Mouse (Mus musculus): ENCODE measurements around the gene Ocel1. TPM values are rescaled to one million over a fixed set of nuclear protein-coding genes. Genes with fewer than 3 reads are reported as not detected.

Ocel1 gene
- polyA plus RNA-seq, 2 experiments from 2014 or later, result 3.9 to 4.1 TPM

DNA sequence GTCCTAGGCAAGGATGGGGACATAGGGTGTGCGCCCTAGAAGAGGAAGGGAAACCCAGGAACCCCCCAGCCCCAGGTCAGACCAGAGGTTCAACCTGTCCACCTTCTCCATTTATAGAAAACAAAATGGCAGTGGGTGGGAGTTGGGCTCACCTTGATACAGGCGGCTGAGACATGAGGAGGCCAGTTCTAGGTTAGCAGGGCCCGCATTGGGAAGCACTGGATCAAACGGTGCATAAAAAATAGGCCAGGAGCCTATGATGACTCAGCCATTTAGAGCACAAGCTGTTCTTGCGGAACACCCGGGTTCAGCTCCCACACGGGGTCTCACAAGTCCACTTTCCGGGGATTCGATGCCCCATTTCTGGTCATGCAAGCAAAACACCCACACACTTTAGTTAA, 33.9 kb downstream of the Ocel1 start:
- ATAC-seq, result no peak

DNA sequence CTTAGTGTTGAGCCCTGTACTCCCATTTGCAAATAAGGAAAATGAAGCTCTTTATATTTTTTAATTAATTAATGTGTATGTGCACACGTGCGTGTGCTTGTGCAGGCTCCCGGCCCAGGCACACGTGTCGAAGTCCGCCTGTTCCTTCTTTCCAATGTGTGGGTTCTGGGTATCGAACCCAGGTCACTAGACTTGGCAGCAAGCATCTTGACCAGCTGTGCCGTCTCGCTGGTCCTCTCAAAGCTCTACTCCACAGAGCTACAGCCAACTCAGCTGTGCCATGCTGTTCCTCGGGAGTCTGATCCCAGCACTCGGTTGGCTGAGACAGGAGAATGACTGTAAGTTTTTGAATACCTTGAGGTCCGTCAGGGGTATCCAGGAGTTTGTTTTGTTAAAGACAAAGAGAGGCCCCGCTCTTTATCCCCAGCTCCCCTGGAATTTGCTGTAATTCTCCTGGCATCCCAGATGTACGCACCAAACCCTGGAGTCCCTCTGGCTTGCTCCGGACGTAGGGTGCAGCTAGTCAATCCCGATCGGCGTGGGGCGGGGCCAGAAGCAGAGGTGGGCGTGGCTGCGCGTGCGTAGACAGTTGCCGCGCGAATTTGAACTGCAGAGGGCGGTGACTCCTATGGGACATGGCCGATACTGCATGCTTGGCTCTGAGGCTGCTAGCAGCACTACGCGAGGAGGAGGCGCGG, 34.5 kb downstream of the Ocel1 start, which contains the start of gene Ankle1:
Ankle1 (plus strand) TSS at position 610 of the 698 bp plus-strand sequence.
- ATAC-seq, result peak; percentile 98

- no peak for ATAC-seq
These were observed 35.3 kb downstream of the Ocel1 start for GRCm38 (mm10) chr8:71406099-71407015.

DNA sequence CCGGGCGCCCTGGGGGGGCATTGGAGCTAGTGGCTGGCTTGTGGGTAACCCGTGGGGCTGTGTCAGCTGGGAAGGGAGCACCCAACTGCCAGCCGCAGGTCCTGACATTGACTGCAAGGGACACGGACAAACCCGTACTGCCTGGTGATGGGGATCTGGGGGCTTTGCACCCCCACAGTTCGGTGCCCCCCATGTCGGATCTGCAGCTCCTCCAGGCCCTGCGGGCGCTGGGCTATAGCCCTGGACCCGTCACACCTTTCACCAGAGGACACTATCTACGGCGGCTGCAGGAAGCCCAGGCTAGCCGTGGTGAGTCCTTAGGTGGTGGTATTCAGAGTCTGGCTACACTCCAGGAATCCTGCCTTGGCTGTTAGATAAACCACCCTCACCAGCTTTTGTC, 36.3 kb downstream of the Ocel1 start:
- ATAC-seq, result no peak

GRCm38 (mm10) chr8:71408231-71408630, 37.1 kb downstream of the Ocel1 start:
- ATAC-seq, result no peak

- ATAC-seq, result peak; percentile 63
These were observed 40.6 kb downstream of the Ocel1 start for GRCm38 (mm10) chr8:71411535-71412273.

GRCm38 (mm10) chr8:71422121-71422520, 51.0 kb downstream of the Ocel1 start:
- ATAC-seq, result no peak

Other genes with a start within 250 kb of the Ocel1 start
- gene Myo9b, start 98.6 kb upstream of the Ocel1 start, polyA plus RNA-seq (2017; shearing (Covaris generic)), result 10 to 100 TPM; 13.8 to 16.6 TPM
- 10 to 100 TPM; 43.6 to 45.4 TPM for gene Haus8, start 98.4 kb upstream of the Ocel1 start, polyA plus RNA-seq (2017; shearing (Covaris generic))
- 100 to 1,000 TPM; 292 to 321 TPM for gene Use1, start 4.5 kb upstream of the Ocel1 start, polyA plus RNA-seq (2017; shearing (Covaris generic))
- under 1 TPM in 1 of 2 experiments, not detected in 1; 0.36 TPM for gene Nr2f6, start 10.7 kb downstream of the Ocel1 start, polyA plus RNA-seq (2017; shearing (Covaris generic))
- gene Ushbp1, start 24.5 kb downstream of the Ocel1 start, polyA plus RNA-seq (2017; shearing (Covaris generic)), result not detected
- gene Babam1, start 25.6 kb downstream of the Ocel1 start, polyA plus RNA-seq (2017; shearing (Covaris generic)), result 10 to 100 TPM; 54.6 to 55.8 TPM
- 1 to 10 TPM in 1 of 2 experiments, under 1 TPM in 1; 0.20 to 1.6 TPM for gene Ankle1, start 34.7 kb downstream of the Ocel1 start, polyA plus RNA-seq (2017; shearing (Covaris generic))
- gene Abhd8, start 92.4 kb downstream of the Ocel1 start, polyA plus RNA-seq (2017; shearing (Covaris generic)), result 10 to 100 TPM; 16.3 to 19.5 TPM
- gene Mrpl34, start 93.7 kb downstream of the Ocel1 start, polyA plus RNA-seq (2017; shearing (Covaris generic)), result 10 to 100 TPM; 65.1 to 82.9 TPM
- gene Dda1, start 97.9 kb downstream of the Ocel1 start, polyA plus RNA-seq (2017; shearing (Covaris generic)), result 10 to 100 TPM; 22.5 to 22.7 TPM
- gene Ano8, start 114.7 kb downstream of the Ocel1 start, polyA plus RNA-seq (2017; shearing (Covaris generic)), result under 1 TPM in 1 of 2 experiments, not detected in 1; 0.20 TPM
- 1 to 10 TPM; 2.9 to 3.1 TPM for gene Gtpbp3, start 116.8 kb downstream of the Ocel1 start, polyA plus RNA-seq (2017; shearing (Covaris generic))
- gene Plvap, start 140.5 kb downstream of the Ocel1 start, polyA plus RNA-seq (2017; shearing (Covaris generic)), result not detected
- not detected for gene Ccdc194, start 154.4 kb downstream of the Ocel1 start, polyA plus RNA-seq (2017; shearing (Covaris generic))
- gene Bst2, start 166.2 kb downstream of the Ocel1 start, polyA plus RNA-seq (2017; shearing (Covaris generic)), result 100 to 1,000 TPM in 1 of 2 experiments, 10 to 100 TPM in 1; 75.3 to 150 TPM
- 10 to 100 TPM; 45.1 to 58.2 TPM for gene Mvb12a, start 171.6 kb downstream of the Ocel1 start, polyA plus RNA-seq (2017; shearing (Covaris generic))
- under 1 TPM in 1 of 2 experiments, not detected in 1; 0.79 TPM for gene Tmem221, start 187.6 kb downstream of the Ocel1 start, polyA plus RNA-seq (2017; shearing (Covaris generic))
- not detected for gene Nxnl1, start 195.3 kb downstream of the Ocel1 start, polyA plus RNA-seq (2017; shearing (Covaris generic))
- gene Slc27a1, start 197.6 kb downstream of the Ocel1 start, polyA plus RNA-seq (2017; shearing (Covaris generic)), result 10 to 100 TPM in 1 of 2 experiments, 1 to 10 TPM in 1; 3.4 to 13.6 TPM
- gene Pgls, start 220.9 kb downstream of the Ocel1 start, polyA plus RNA-seq (2017; shearing (Covaris generic)), result 10 to 100 TPM; 51.5 to 53.4 TPM
- gene Fam129c, start 226.3 kb downstream of the Ocel1 start, polyA plus RNA-seq (2017; shearing (Covaris generic)), result 1 to 10 TPM; 3.0 to 3.6 TPM
- 10 to 100 TPM; 10.8 to 12.2 TPM for gene Colgalt1, start 239.7 kb downstream of the Ocel1 start, polyA plus RNA-seq (2017; shearing (Covaris generic))